Mouse (Mus musculus) embryonic facial prominence, embryonic 10.5 days (tissue): ENCODE data around the gene Tyro3. TPM values are rescaled to one million over a fixed set of nuclear protein-coding genes. Genes with fewer than 3 reads are reported as not detected.
A peak's percentile ranks its signal among the peaks of the same experiment; 100 is the strongest.

Experiments used
- DNase-seq: peaks from one replicate; pipeline ENCODE4 v3.0.0-alpha.2; 2017; ENCODE audit warnings: low spot score
- H3K27ac ChIP-seq: fragments of 300-500 bp; sonication (generic); replicated peaks from 2 replicates; pipeline ENCODE4 v1.5.1; 2016; ENCODE audit warnings: mild to moderate bottlenecking
- H3K27me3 ChIP-seq: fragments of 300-500 bp; sonication (generic); replicated peaks from 2 replicates; pipeline ENCODE4 v1.6.1; 2016; ENCODE audit warnings: low read depth, mild to moderate bottlenecking; ENCODE audit not compliant: poor library complexity, severe bottlenecking
- H3K36me3 ChIP-seq: fragments of 300-500 bp; sonication (generic); replicated peaks from 2 replicates; pipeline ENCODE4 v1.6.1; 2016; ENCODE audit warnings: mild to moderate bottlenecking, moderate library complexity
- H3K4me1 ChIP-seq: fragments of 300-500 bp; sonication (generic); 2 replicates; pipeline ENCODE4 v1.6.1; 2016
- H3K4me3 ChIP-seq: fragments of 300-500 bp; sonication (generic); 2 replicates; pipeline ENCODE4 v1.5.1; 2016; ENCODE audit warnings: mild to moderate bottlenecking, moderate library complexity
- H3K9me3 ChIP-seq: fragments of 300-500 bp; sonication (generic); 2 replicates; pipeline ENCODE4 v1.6.1; 2016; ENCODE audit warnings: mild to moderate bottlenecking
- WGBS: fragments of 180-500 bp; shearing (Covaris S2); methylation state at CpG from one replicate; pipeline ENCODE4 v1.1.7; 2016; 5-methylcytosine and 5-hydroxymethylcytosine counted together
- polyA plus RNA-seq: library from polyadenylated mRNA; unstranded; fragments of >200 nt; fragmentation: Nextera tagmentation; extraction: Ambion mirVana; gene quantifications from 2 replicates; pipeline ENCODE4 v1.2.1, GENCODE M21; 2016

Gene Tyro3
- polyA plus RNA-seq, 1 experiment from 2014 or later = 22.5 TPM

GRCm38 (mm10) chr2:119808881-119809280 lies 11.3 kb downstream of the Tyro3 start:
- Histone ChIP-seq H3K4me3 (no peak overlapping the region), H3K27ac (peak overlapping the region; percentile 30; the same call in 1 of the 2 replicates), H3K4me1 (peaks cover 57% of the 10 kb centered on the region), H3K36me3 (peaks cover 94% of the 10 kb centered on the region), H3K9me3 (no peaks in the 10 kb centered on the region), H3K27me3 (peaks cover 18% of the 10 kb centered on the region)
- no peak for DNase-seq
- WGBS = 20% methylated on average over 4 of the region's 4 CpGs

- Histone ChIP-seq H3K36me3 (peaks cover 88% of the 10 kb centered on the region), H3K9me3 (no peaks in the 10 kb centered on the region), H3K27ac (no peak overlapping the region), H3K4me3 (no peak overlapping the region), H3K4me1 (peaks cover 37% of the 10 kb centered on the region), H3K27me3 (no peaks in the 10 kb centered on the region)
- WGBS = 87% methylated on average over 12 of the region's 12 CpGs
- DNase-seq = no peak
Observed at GRCm38 (mm10) chr2:119810890-119811289, 13.4 kb downstream of the Tyro3 start.

GRCm38 (mm10) chr2:119811490-119812146 lies 14.1 kb downstream of the Tyro3 start:
- Histone ChIP-seq H3K36me3 (peaks cover 88% of the 10 kb centered on the region), H3K4me1 (peaks cover 31% of the 10 kb centered on the region), H3K9me3 (no peaks in the 10 kb centered on the region), H3K27me3 (no peaks in the 10 kb centered on the region), H3K27ac (no peak overlapping the region), H3K4me3 (no peak overlapping the region)
- no peak for DNase-seq
- 89% methylated on average over 14 of the region's 14 CpGs for WGBS

- Histone ChIP-seq H3K4me1 (peaks cover 5% of the 10 kb centered on the region), H3K27me3 (no peaks in the 10 kb centered on the region), H3K36me3 (peaks cover 76% of the 10 kb centered on the region), H3K9me3 (no peaks in the 10 kb centered on the region), H3K4me3 (no peak overlapping the region), H3K27ac (no peak overlapping the region)
- no peak for DNase-seq
- WGBS = 78% methylated on average over 7 of the region's 7 CpGs
Observed at GRCm38 (mm10) chr2:119814376-119814933, 16.9 kb downstream of the Tyro3 start.

- 94% methylated on average over 13 of the region's 13 CpGs for WGBS
- no peaks in the 10 kb centered on the region for H3K27me3 ChIP-seq
- peaks cover 56% of the 10 kb centered on the region for H3K36me3 ChIP-seq
- H3K27ac ChIP-seq = no peak overlapping the region
- H3K4me3 ChIP-seq = no peak overlapping the region
- H3K4me1 ChIP-seq = peaks cover 5% of the 10 kb centered on the region
- no peak for DNase-seq
- no peaks in the 10 kb centered on the region for H3K9me3 ChIP-seq
Observed at GRCm38 (mm10) chr2:119816611-119817010, 19.1 kb downstream of the Tyro3 start.

GRCm38 (mm10) chr2:119817047-119817446 lies 19.5 kb downstream of the Tyro3 start:
- 83% methylated on average over 5 of the region's 5 CpGs for WGBS
- Histone ChIP-seq H3K4me3 (no peak overlapping the region), H3K36me3 (peaks cover 51% of the 10 kb centered on the region), H3K9me3 (no peaks in the 10 kb centered on the region), H3K4me1 (peaks cover 5% of the 10 kb centered on the region), H3K27ac (no peak overlapping the region), H3K27me3 (no peaks in the 10 kb centered on the region)
- DNase-seq = no peak

- H3K4me3 ChIP-seq = no peak overlapping the region
- peaks cover 34% of the 10 kb centered on the region for H3K36me3 ChIP-seq
- 0 out of 2 replicates have a peak overlapping the region, but pooled peaks have one; percentile 24 for H3K27ac ChIP-seq
- no peaks in the 10 kb centered on the region for H3K27me3 ChIP-seq
- H3K9me3 ChIP-seq = no peaks in the 10 kb centered on the region
- no peaks in the 10 kb centered on the region; the same call in 1 of the 2 replicates for H3K4me1 ChIP-seq
- no peak for DNase-seq
- WGBS = 58% methylated on average over 9 of the region's 9 CpGs
Observed at GRCm38 (mm10) chr2:119818668-119819272, 21.2 kb downstream of the Tyro3 start.

GRCm38 (mm10) chr2:119821136-119821535 lies 23.6 kb downstream of the Tyro3 start:
- no peaks in the 10 kb centered on the region for H3K27me3 ChIP-seq
- H3K36me3 ChIP-seq = peaks cover 17% of the 10 kb centered on the region
- no peak overlapping the region for H3K27ac ChIP-seq
- no peaks in the 10 kb centered on the region for H3K9me3 ChIP-seq
- no peak for DNase-seq
- no peaks in the 10 kb centered on the region; the same call in 1 of the 2 replicates for H3K4me1 ChIP-seq
- no peak overlapping the region for H3K4me3 ChIP-seq
- 86% methylated on average over 9 of the region's 9 CpGs for WGBS

GRCm38 (mm10) chr2:119830579-119830978 lies 33.0 kb downstream of the Tyro3 start:
- DNase-seq = no peak
- no peak overlapping the region for H3K27ac ChIP-seq

GRCm38 (mm10) chr2:119834231-119834630 lies 36.7 kb downstream of the Tyro3 start:
- 86% methylated on average over 4 of the region's 4 CpGs for WGBS

More at GRCm38 (mm10) chr2:119830579-119830978, 33.0 kb downstream of the Tyro3 start:
- Histone ChIP-seq H3K9me3 (no peaks in the 10 kb centered on the region), H3K27me3 (no peaks in the 10 kb centered on the region), H3K36me3 (no peaks in the 10 kb centered on the region), H3K4me1 (no peaks in the 10 kb centered on the region), H3K4me3 (no peak overlapping the region)
- 75% methylated on average over 2 of the region's 2 CpGs for WGBS

GRCm38 (mm10) chr2:119837616-119838015 lies 40.1 kb downstream of the Tyro3 start:
- H3K36me3 ChIP-seq = no peaks in the 10 kb centered on the region
- 94% methylated on average over 7 of the region's 7 CpGs for WGBS

More at GRCm38 (mm10) chr2:119834231-119834630, 36.7 kb downstream of the Tyro3 start:
- Histone ChIP-seq H3K27me3 (no peaks in the 10 kb centered on the region), H3K9me3 (no peaks in the 10 kb centered on the region), H3K27ac (no peak overlapping the region), H3K4me3 (no peak overlapping the region), H3K4me1 (no peaks in the 10 kb centered on the region), H3K36me3 (no peaks in the 10 kb centered on the region)
- DNase-seq = no peak

GRCm38 (mm10) chr2:119838363-119839156 lies 41.0 kb downstream of the Tyro3 start:
- 79% methylated on average over 11 of the region's 11 CpGs for WGBS
- no peaks in the 10 kb centered on the region for H3K36me3 ChIP-seq

More at GRCm38 (mm10) chr2:119837616-119838015, 40.1 kb downstream of the Tyro3 start:
- DNase-seq = no peak
- H3K27ac ChIP-seq = no peak overlapping the region
- H3K4me3 ChIP-seq = no peak overlapping the region
- H3K9me3 ChIP-seq = no peaks in the 10 kb centered on the region
- H3K27me3 ChIP-seq = no peaks in the 10 kb centered on the region
- H3K4me1 ChIP-seq = no peaks in the 10 kb centered on the region

More at GRCm38 (mm10) chr2:119838363-119839156, 41.0 kb downstream of the Tyro3 start:
- H3K27ac ChIP-seq = no peak overlapping the region
- H3K9me3 ChIP-seq = no peaks in the 10 kb centered on the region
- H3K4me1 ChIP-seq = no peaks in the 10 kb centered on the region
- no peak overlapping the region for H3K4me3 ChIP-seq
- no peaks in the 10 kb centered on the region for H3K27me3 ChIP-seq
- no peak for DNase-seq
